Mouse (Mus musculus): ENCODE results near the gene AC124108.1. TPM values are rescaled to one million over a fixed set of nuclear protein-coding genes. Genes with fewer than 3 reads are reported as not detected.

AC124108.1 gene
- total RNA-seq, 1 experiment: 5.0 TPM

- no peaks in the 10 kb centered on the region for H3K36me3 ChIP-seq (ENCODE audit: control insufficient read depth, insufficient read depth, low read length, poor library complexity, severe bottlenecking)
- peaks cover 0 to 4% of the 10 kb centered on the region in 2 experiments; a peak in 3 of 4 replicates for H3K4me1 ChIP-seq (ENCODE audit: control insufficient read depth in 2 of 2, insufficient read depth in 2 of 2, low read length in 2 of 2, poor library complexity in 1 of 2)
- no peak overlapping the region for H3K27ac ChIP-seq (ENCODE audit: insufficient read depth, low read depth, low read length, poor library complexity, severe bottlenecking)
- DNase-seq (ENCODE audit: low read depth, low spot score): no peak
- TF ChIP-seq HCFC1 (IDR thresholded peaks at IDR 0.05; ENCODE audit: borderline replicate concordance, insufficient read depth, low read length) (no peak), CHD2 (IDR thresholded peaks at IDR 0.05; ENCODE audit: low read depth, low read length) (no peak), ZNF384 (IDR thresholded peaks at IDR 0.05; ENCODE audit: low read depth, low read length) (no peak), ZC3H11A (IDR thresholded peaks at IDR 0.05; ENCODE audit: borderline replicate concordance, low read depth, low read length) (no peak), MAFK (IDR thresholded peaks at IDR 0.05; ENCODE audit: insufficient read depth, low read depth, low read length) (no peak)
- H3K9me3 ChIP-seq (ENCODE audit: control insufficient read depth, insufficient read depth, low read depth, low read length): no peaks in the 10 kb centered on the region
- no peak overlapping the region for H3K4me3 ChIP-seq (ENCODE audit: insufficient read depth in 1 of 2, low read depth in 1 of 2, low read length in 2 of 2, poor library complexity in 1 of 2, severe bottlenecking in 1 of 2)
- in situ Hi-C loops (cut with MboI; ENCODE audit: low sequenced_read_pairs in 2 of 2, unreplicated experiment in 2 of 2): no loop called here
- no peak overlapping the region for H3K9ac ChIP-seq (ENCODE audit: insufficient read depth, low read depth, low read length, poor library complexity, severe bottlenecking)
These were observed 47.0 kb upstream of the AC124108.1 start for GRCm38 (mm10) chr1:132144223-132144622.

- Histone ChIP-seq H3K4me1 (ENCODE audit: control insufficient read depth in 2 of 2, insufficient read depth in 2 of 2, low read length in 2 of 2, poor library complexity in 1 of 2) (peaks cover 0 to 2% of the 10 kb centered on the region in 2 experiments; a peak in 3 of 4 replicates), H3K4me3 (ENCODE audit: insufficient read depth in 1 of 2, low read depth in 1 of 2, low read length in 2 of 2, poor library complexity in 1 of 2, severe bottlenecking in 1 of 2) (no peak overlapping the region), H3K36me3 (ENCODE audit: control insufficient read depth, insufficient read depth, low read length, poor library complexity, severe bottlenecking) (no peaks in the 10 kb centered on the region), H3K27ac (ENCODE audit: insufficient read depth, low read depth, low read length, poor library complexity, severe bottlenecking) (no peak overlapping the region), H3K9me3 (ENCODE audit: control insufficient read depth, insufficient read depth, low read depth, low read length) (no peaks in the 10 kb centered on the region), H3K9ac (ENCODE audit: insufficient read depth, low read depth, low read length, poor library complexity, severe bottlenecking) (no peak overlapping the region)
- in situ Hi-C loops (cut with MboI; ENCODE audit: low sequenced_read_pairs in 2 of 2, unreplicated experiment in 2 of 2): no loop called here
- DNase-seq (ENCODE audit: low read depth, low spot score): no peak
- TF ChIP-seq CHD2 (IDR thresholded peaks at IDR 0.05; ENCODE audit: low read depth, low read length) (no peak), ZC3H11A (IDR thresholded peaks at IDR 0.05; ENCODE audit: borderline replicate concordance, low read depth, low read length) (no peak), ZNF384 (IDR thresholded peaks at IDR 0.05; ENCODE audit: low read depth, low read length) (no peak), HCFC1 (IDR thresholded peaks at IDR 0.05; ENCODE audit: borderline replicate concordance, insufficient read depth, low read length) (no peak), MAFK (IDR thresholded peaks at IDR 0.05; ENCODE audit: insufficient read depth, low read depth, low read length) (no peak)
These were observed 46.4 kb upstream of the AC124108.1 start for GRCm38 (mm10) chr1:132144837-132145236.

GRCm38 (mm10) chr1:132145973-132146685 lies 45.1 kb upstream of the AC124108.1 start:
- H3K9ac ChIP-seq (ENCODE audit: insufficient read depth, low read depth, low read length, poor library complexity, severe bottlenecking): no peak overlapping the region
- TF ChIP-seq MAFK (IDR thresholded peaks at IDR 0.05; ENCODE audit: insufficient read depth, low read depth, low read length) (no peak), ZC3H11A (IDR thresholded peaks at IDR 0.05; ENCODE audit: borderline replicate concordance, low read depth, low read length) (no peak), CHD2 (IDR thresholded peaks at IDR 0.05; ENCODE audit: low read depth, low read length) (no peak), HCFC1 (IDR thresholded peaks at IDR 0.05; ENCODE audit: borderline replicate concordance, insufficient read depth, low read length) (no peak), ZNF384 (IDR thresholded peaks at IDR 0.05; ENCODE audit: low read depth, low read length) (no peak)
- no peak overlapping the region for H3K4me3 ChIP-seq (ENCODE audit: insufficient read depth in 1 of 2, low read depth in 1 of 2, low read length in 2 of 2, poor library complexity in 1 of 2, severe bottlenecking in 1 of 2)
- in situ Hi-C loops (cut with MboI; ENCODE audit: low sequenced_read_pairs in 2 of 2, unreplicated experiment in 2 of 2): no loop called here
- no peaks in the 10 kb centered on the region for H3K9me3 ChIP-seq (ENCODE audit: control insufficient read depth, insufficient read depth, low read depth, low read length)
- H3K27ac ChIP-seq (ENCODE audit: insufficient read depth, low read depth, low read length, poor library complexity, severe bottlenecking): no peak overlapping the region
- no peak for DNase-seq (ENCODE audit: low read depth, low spot score)
- H3K4me1 ChIP-seq (ENCODE audit: control insufficient read depth in 2 of 2, insufficient read depth in 2 of 2, low read length in 2 of 2, poor library complexity in 1 of 2): no peaks in the 10 kb centered on the region
- H3K36me3 ChIP-seq (ENCODE audit: control insufficient read depth, insufficient read depth, low read length, poor library complexity, severe bottlenecking): no peaks in the 10 kb centered on the region

GRCm38 (mm10) chr1:132149410-132149809 lies 41.8 kb upstream of the AC124108.1 start:
- Histone ChIP-seq H3K9ac (ENCODE audit: insufficient read depth, low read depth, low read length, poor library complexity, severe bottlenecking) (no peak overlapping the region), H3K4me1 (ENCODE audit: control insufficient read depth in 2 of 2, insufficient read depth in 2 of 2, low read length in 2 of 2, poor library complexity in 1 of 2) (peaks cover 4 to 11% of the 10 kb centered on the region in 2 experiments; a peak in 3 of 4 replicates), H3K36me3 (ENCODE audit: control insufficient read depth, insufficient read depth, low read length, poor library complexity, severe bottlenecking) (no peaks in the 10 kb centered on the region), H3K27ac (ENCODE audit: insufficient read depth, low read depth, low read length, poor library complexity, severe bottlenecking) (no peak overlapping the region), H3K9me3 (ENCODE audit: control insufficient read depth, insufficient read depth, low read depth, low read length) (no peaks in the 10 kb centered on the region), H3K4me3 (ENCODE audit: insufficient read depth in 1 of 2, low read depth in 1 of 2, low read length in 2 of 2, poor library complexity in 1 of 2, severe bottlenecking in 1 of 2) (no peak overlapping the region)
- in situ Hi-C loops (cut with MboI; ENCODE audit: low sequenced_read_pairs in 2 of 2, unreplicated experiment in 2 of 2): no loop called here
- TF ChIP-seq CHD2 (IDR thresholded peaks at IDR 0.05; ENCODE audit: low read depth, low read length): no peak
- no peak for TF ChIP-seq HCFC1 (IDR thresholded peaks at IDR 0.05; ENCODE audit: borderline replicate concordance, insufficient read depth, low read length)
- TF ChIP-seq ZC3H11A (IDR thresholded peaks at IDR 0.05; ENCODE audit: borderline replicate concordance, low read depth, low read length): no peak
- no peak for TF ChIP-seq ZNF384 (IDR thresholded peaks at IDR 0.05; ENCODE audit: low read depth, low read length)
- no peak for TF ChIP-seq MAFK (IDR thresholded peaks at IDR 0.05; ENCODE audit: insufficient read depth, low read depth, low read length)
- no peak for DNase-seq (ENCODE audit: low read depth, low spot score)
